Mouse (Mus musculus): Measurements from ENCODE around the gene Vmn1r18. TPM values are rescaled to one million over a fixed set of nuclear protein-coding genes. Genes with fewer than 3 reads are reported as not detected.
"Not testable (repeated sequence)": the region's sequence is repeated elsewhere in the genome, so short reads cannot be mapped to it uniquely, and the experiment has no call there.

The Vmn1r18 gene
- total RNA-seq (2014; rRNA removed) (not detected in 2 replicates), polyA plus RNA-seq (2015; fragmentation: Nextera tagmentation; extraction: Ambion mirVana) (not detected in 2 replicates)

- H3K4me3 ChIP-seq (ENCODE audit: low read depth, low read length): no peak within 1 kb of the TSS
- no peaks in the 10 kb centered on the region for H3K9me3 ChIP-seq (ENCODE audit: low read length)
- H3K9ac ChIP-seq: no peak within 1 kb of the TSS
- H3K27ac ChIP-seq (ENCODE audit: low read depth, low read length): no peak within 1 kb of the TSS
- no peak within 1 kb of the TSS for H3K4me2 ChIP-seq (ENCODE audit: low read depth)
- DNase-seq (no peak), ATAC-seq (no peak)
- no peak for TF ChIP-seq CTCF (IDR thresholded peaks at IDR 0.05; ENCODE audit: low read depth)
- no peaks in the 10 kb centered on the region for H3K4me1 ChIP-seq (ENCODE audit: insufficient read depth)
- no peaks in the 10 kb centered on the region for H3K36me3 ChIP-seq (ENCODE audit: insufficient read depth)
- no peaks in the 10 kb centered on the region for H3K27me3 ChIP-seq (ENCODE audit: insufficient read depth, low read length)
These were observed at the start of gene Vmn1r18 for GRCm38 (mm10) chr6:57395683-57396082. Vmn1r18 (minus strand) TSS chr6:57395783.

DNA sequence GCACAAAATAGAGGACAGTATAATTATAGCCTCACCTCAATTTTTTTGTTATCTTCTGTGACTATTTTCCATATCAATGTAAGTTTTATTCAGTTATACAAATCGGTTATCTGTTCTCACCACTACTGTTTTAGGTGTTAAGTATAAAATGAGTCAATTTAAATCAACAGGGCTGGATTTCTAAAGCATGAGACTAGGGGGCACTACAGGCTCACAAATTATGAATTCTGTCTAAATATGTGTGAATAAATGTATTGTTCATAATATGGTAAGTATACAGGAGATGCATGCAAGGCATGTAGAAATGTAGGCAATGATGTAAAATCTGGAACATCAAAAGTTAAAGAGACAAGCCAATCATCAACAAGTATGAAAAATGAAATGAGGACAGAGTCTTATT is 35.6 kb upstream of the Vmn1r18 start:
- no peak overlapping the region for H3K4me3 ChIP-seq (ENCODE audit: low read depth, low read length)
- 77% methylated on average over 1 of the region's 1 CpGs for WGBS
- no peak overlapping the region for H3K4me2 ChIP-seq (ENCODE audit: low read depth)
- H3K9me3 ChIP-seq (ENCODE audit: low read length): no peaks in the 10 kb centered on the region
- H3K27ac ChIP-seq (ENCODE audit: low read depth, low read length): no peak overlapping the region
- H3K4me1 ChIP-seq (ENCODE audit: insufficient read depth): no peaks in the 10 kb centered on the region
- no peak overlapping the region for H3K9ac ChIP-seq
- 0 out of 2 replicates have a peak, but pooled peaks have one; percentile 20 for TF ChIP-seq CTCF (IDR thresholded peaks at IDR 0.05; ENCODE audit: low read depth)
- ATAC-seq (no peak), DNase-seq (peak; percentile 10)
- no peaks in the 10 kb centered on the region for H3K36me3 ChIP-seq (ENCODE audit: insufficient read depth)
- H3K27me3 ChIP-seq (ENCODE audit: insufficient read depth, low read length): no peaks in the 10 kb centered on the region

DNA sequence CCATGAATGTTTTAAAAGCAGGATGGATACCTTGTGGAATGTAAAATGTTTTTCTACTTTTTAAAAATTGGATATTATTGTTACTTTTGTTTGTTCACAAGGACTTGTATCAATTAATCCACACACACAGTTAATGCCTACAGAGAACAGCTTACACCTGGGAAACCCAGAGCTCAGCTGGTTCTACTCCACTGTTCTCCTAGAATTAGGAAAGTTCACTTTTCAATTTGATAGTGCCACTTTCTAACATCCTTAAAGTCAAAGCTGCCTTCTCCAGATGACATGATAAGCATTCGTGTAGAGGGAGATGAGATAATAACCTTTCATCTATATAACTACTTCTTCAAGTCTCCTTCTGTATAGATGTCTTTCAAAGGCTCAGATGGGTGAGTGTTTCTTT is 33.0 kb upstream of the Vmn1r18 start, which contains the start of gene Vmn1r20:
TSS of gene Vmn1r20 (plus strand) at position 301 of the 400 bp plus-strand sequence.
- DNase-seq (no peak), ATAC-seq (no peak)
- no peak within 1 kb of the TSS for H3K4me3 ChIP-seq (ENCODE audit: low read depth, low read length)
- no peaks in the 10 kb centered on the region for H3K4me1 ChIP-seq (ENCODE audit: insufficient read depth)
- no peak within 1 kb of the TSS for H3K9ac ChIP-seq
- no peak for TF ChIP-seq CTCF (IDR thresholded peaks at IDR 0.05; ENCODE audit: low read depth)
- H3K27ac ChIP-seq (ENCODE audit: low read depth, low read length): no peak within 1 kb of the TSS
- no peaks in the 10 kb centered on the region for H3K36me3 ChIP-seq (ENCODE audit: insufficient read depth)
- no peak within 1 kb of the TSS for H3K4me2 ChIP-seq (ENCODE audit: low read depth)
- WGBS: 78% methylated on average over 1 of the region's 1 CpGs
- H3K27me3 ChIP-seq (ENCODE audit: insufficient read depth, low read length): no peaks in the 10 kb centered on the region
- no peaks in the 10 kb centered on the region for H3K9me3 ChIP-seq (ENCODE audit: low read length)

- not testable (repeated sequence) for ATAC-seq; H3K36me3 ChIP-seq (ENCODE audit: insufficient read depth); H3K4me3 ChIP-seq (ENCODE audit: low read depth, low read length); H3K9me3 ChIP-seq (ENCODE audit: low read length); H3K27ac ChIP-seq (ENCODE audit: low read depth, low read length); H3K4me2 ChIP-seq (ENCODE audit: low read depth); H3K4me1 ChIP-seq (ENCODE audit: insufficient read depth); H3K9ac ChIP-seq; H3K27me3 ChIP-seq (ENCODE audit: insufficient read depth, low read length); DNase-seq
- WGBS: 76% methylated on average over 3 of the region's 3 CpGs
These were observed 7.9 kb upstream of the Vmn1r18 start, which contains the start of gene Vmn1r19 for GRCm38 (mm10) chr6:57403480-57403879. Vmn1r19 (plus strand) TSS chr6:57403780.

- DNase-seq (no peak), ATAC-seq (no peak)
- 87% methylated on average over 1 of the region's 1 CpGs for WGBS
These were observed 28.1 kb downstream of the Vmn1r18 start for GRCm38 (mm10) chr6:57367496-57367895.

DNA sequence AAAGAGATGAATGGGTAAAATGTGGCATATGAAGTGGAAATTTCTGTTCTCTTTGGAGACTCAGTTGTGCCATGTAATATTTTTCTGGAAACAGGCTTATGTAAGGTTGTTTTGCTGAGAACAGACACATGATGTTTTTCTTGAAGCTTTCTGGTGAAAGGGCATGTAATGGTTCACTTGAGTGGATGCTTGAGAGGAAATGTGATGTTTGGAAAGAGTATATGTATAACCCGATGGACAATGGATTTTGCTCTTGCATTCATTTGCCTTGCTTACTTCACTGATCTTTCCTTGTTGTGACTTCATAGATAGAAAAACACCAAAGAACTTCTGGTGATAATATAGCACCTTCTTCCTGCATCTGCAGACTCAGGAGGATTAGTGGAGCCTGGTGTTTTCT is 29.7 kb downstream of the Vmn1r18 start:
- H3K27me3 ChIP-seq (ENCODE audit: insufficient read depth, low read length); H3K36me3 ChIP-seq (ENCODE audit: insufficient read depth); H3K9me3 ChIP-seq (ENCODE audit: low read length); ATAC-seq; H3K4me2 ChIP-seq (ENCODE audit: low read depth); H3K9ac ChIP-seq; DNase-seq; H3K4me3 ChIP-seq (ENCODE audit: low read depth, low read length); H3K27ac ChIP-seq (ENCODE audit: low read depth, low read length); H3K4me1 ChIP-seq (ENCODE audit: insufficient read depth): not testable (repeated sequence)
- 94% methylated on average over 1 of the region's 1 CpGs for WGBS

More at GRCm38 (mm10) chr6:57367496-57367895, 28.1 kb downstream of the Vmn1r18 start:
- Histone ChIP-seq H3K9me3 (ENCODE audit: low read length) (no peaks in the 10 kb centered on the region), H3K4me3 (ENCODE audit: low read depth, low read length) (no peak overlapping the region), H3K4me2 (ENCODE audit: low read depth) (no peak overlapping the region), H3K36me3 (ENCODE audit: insufficient read depth) (no peaks in the 10 kb centered on the region), H3K9ac (no peak overlapping the region), H3K27me3 (ENCODE audit: insufficient read depth, low read length) (no peaks in the 10 kb centered on the region), H3K27ac (ENCODE audit: low read depth, low read length) (no peak overlapping the region), H3K4me1 (ENCODE audit: insufficient read depth) (no peaks in the 10 kb centered on the region)
- no peak for TF ChIP-seq CTCF (IDR thresholded peaks at IDR 0.05; ENCODE audit: low read depth)

- Histone ChIP-seq H3K36me3 (ENCODE audit: insufficient read depth) (no peaks in the 10 kb centered on the region), H3K27me3 (ENCODE audit: insufficient read depth, low read length) (no peaks in the 10 kb centered on the region), H3K9me3 (ENCODE audit: low read length) (no peaks in the 10 kb centered on the region), H3K27ac (ENCODE audit: low read depth, low read length) (no peak within 1 kb of the TSS), H3K4me3 (ENCODE audit: low read depth, low read length) (no peak within 1 kb of the TSS), H3K4me1 (ENCODE audit: insufficient read depth) (no peaks in the 10 kb centered on the region), H3K4me2 (ENCODE audit: low read depth) (no peak within 1 kb of the TSS), H3K9ac (no peak within 1 kb of the TSS)
- WGBS: 92% methylated on average over 1 of the region's 1 CpGs
- DNase-seq: no peak
- ATAC-seq: no peak
- no peak for TF ChIP-seq CTCF (IDR thresholded peaks at IDR 0.05; ENCODE audit: low read depth)
These were observed 32.0 kb downstream of the Vmn1r18 start, which contains the start of gene Vmn1r17 for GRCm38 (mm10) chr6:57363627-57364026. Vmn1r17 (minus strand) TSS chr6:57363727.
